Mouse (Mus musculus): ENCODE data around the gene Nprl3.
"Not testable (repeated sequence)": the region's sequence is repeated elsewhere in the genome, so short reads cannot be mapped to it uniquely, and the experiment has no call there.

Gene Nprl3

GRCm38 (mm10) chr11:32284582-32284981, 17.1 kb upstream of the Nprl3 start:
- in situ Hi-C loops (cut with MboI, MseI) = not testable (repeated sequence)

- in situ Hi-C loops (cut with MboI, MseI) = not testable (repeated sequence)
Measured at GRCm38 (mm10) chr11:32283091-32283777, 15.7 kb upstream of the Nprl3 start, which contains the start of gene Hba-a1. Gene Hba-a1 (plus strand): TSS chr11:32283511.

- in situ Hi-C loops (cut with MboI, MseI) = no loop called here
Measured at GRCm38 (mm10) chr11:32281416-32282144, 14.1 kb upstream of the Nprl3 start.

GRCm38 (mm10) chr11:32280646-32281045, 13.1 kb upstream of the Nprl3 start:
- in situ Hi-C loops (cut with MboI, MseI) = no loop called here

- in situ Hi-C loops (cut with MboI, MseI) = no loop called here
Measured at GRCm38 (mm10) chr11:32278458-32278957, 11.0 kb upstream of the Nprl3 start.

GRCm38 (mm10) chr11:32277736-32278457, 10.4 kb upstream of the Nprl3 start:
- in situ Hi-C loops (cut with MboI, MseI) = no loop called here

GRCm38 (mm10) chr11:32276347-32276746, 8.8 kb upstream of the Nprl3 start, which contains the start of gene Hba-x:
Gene Hba-x (plus strand): TSS chr11:32276400.
- in situ Hi-C loops (cut with MboI, MseI) = no loop called here

- in situ Hi-C loops (cut with MboI, MseI) = no loop called here
Measured at GRCm38 (mm10) chr11:32271178-32271577, 3.7 kb upstream of the Nprl3 start.

- in situ Hi-C loops (cut with MboI, MseI) = no loop called here
Measured at GRCm38 (mm10) chr11:32268952-32269351, 1.4 kb upstream of the Nprl3 start.

GRCm38 (mm10) chr11:32267964-32268363, 457 bp upstream of the Nprl3 start:
- in situ Hi-C loops (cut with MboI, MseI) = no loop called here

- in situ Hi-C loops (cut with MboI, MseI) = no loop called here
Measured at GRCm38 (mm10) chr11:32266776-32267175, 731 bp downstream of the Nprl3 start.

GRCm38 (mm10) chr11:32266194-32266593, 1.3 kb downstream of the Nprl3 start:
- in situ Hi-C loops (cut with MboI, MseI) = no loop called here

- in situ Hi-C loops (cut with MboI, MseI) = no loop called here
Measured at GRCm38 (mm10) chr11:32265117-32265738, 2.3 kb downstream of the Nprl3 start.

GRCm38 (mm10) chr11:32262674-32263415, 4.7 kb downstream of the Nprl3 start:
- in situ Hi-C loops (cut with MboI, MseI) = no loop called here

- in situ Hi-C loops (cut with MboI, MseI) = no loop called here
Measured at GRCm38 (mm10) chr11:32256566-32256965, 10.9 kb downstream of the Nprl3 start.

- in situ Hi-C loops (cut with MboI, MseI) = no loop called here
Measured at GRCm38 (mm10) chr11:32256146-32256545, 11.4 kb downstream of the Nprl3 start.

GRCm38 (mm10) chr11:32253121-32253520, 14.4 kb downstream of the Nprl3 start:
- in situ Hi-C loops (cut with MboI, MseI) = no loop called here

GRCm38 (mm10) chr11:32250880-32251763, 16.4 kb downstream of the Nprl3 start:
- in situ Hi-C loops (cut with MboI, MseI) = no loop called here

- in situ Hi-C loops (cut with MboI, MseI) = no loop called here
Measured at GRCm38 (mm10) chr11:32248350-32248749, 19.2 kb downstream of the Nprl3 start.

GRCm38 (mm10) chr11:32247068-32247467, 20.4 kb downstream of the Nprl3 start:
- in situ Hi-C loops (cut with MboI, MseI) = no loop called here
